Mouse (Mus musculus) MEL-GATA-1-ER (cell line): ENCODE data around the gene Slc46a3.
"Not testable (repeated sequence)": the region's sequence is repeated elsewhere in the genome, so short reads cannot be mapped to it uniquely, and the experiment has no call there.

ENCODE experiments used
- DNase-seq: peaks from one replicate; pipeline ENCODE4 v3.0.0-alpha.2; 2012; ENCODE audit warnings: low read depth; ENCODE audit errors: extremely low read depth

Gene Slc46a3

GRCm38 (mm10) chr5:147894455-147895076, at the start of gene Slc46a3:
Slc46a3 (minus strand) TSS chr5:147894815.
- DNase-seq, result peak; percentile 88

DNA sequence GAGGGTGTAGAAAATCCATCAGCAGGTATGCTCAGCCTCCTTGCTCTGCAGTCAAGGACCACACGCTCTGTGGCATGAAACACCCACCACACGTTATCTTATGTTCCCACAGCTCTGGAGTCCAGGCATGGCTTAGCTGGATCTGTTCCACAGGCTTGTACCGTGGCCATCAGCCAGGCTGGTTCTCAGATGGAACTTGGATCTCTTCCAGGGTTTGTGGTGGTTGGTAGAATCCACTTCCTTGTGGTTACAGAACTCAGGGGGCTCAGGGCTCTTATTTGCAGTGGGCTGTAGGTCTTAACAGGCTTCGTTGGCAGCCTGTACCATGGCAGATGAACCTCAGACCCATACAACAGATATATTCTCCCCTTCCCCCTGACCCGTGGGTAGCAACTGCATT, 44.6 kb upstream of the Slc46a3 start:
- peak; percentile 33 for DNase-seq

DNA sequence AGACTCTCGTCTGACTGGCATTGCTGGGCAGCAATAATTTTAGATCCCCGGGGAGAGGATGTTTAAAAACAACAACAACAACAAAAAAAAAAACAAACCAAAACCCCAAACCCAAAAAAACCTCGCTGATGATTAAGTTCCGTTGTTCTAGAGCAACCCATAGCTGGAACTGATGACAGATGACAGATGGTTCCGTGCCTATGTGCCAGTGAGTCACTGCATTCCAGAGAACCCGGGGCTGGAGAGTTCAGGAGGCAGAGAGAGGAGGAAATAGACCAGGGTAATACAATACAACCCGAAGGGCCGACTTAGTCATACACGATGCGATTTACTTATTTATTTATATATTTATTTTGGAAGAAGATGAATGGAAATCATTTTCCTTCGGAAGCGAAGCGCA, 40.5 kb upstream of the Slc46a3 start:
- no peak for DNase-seq

- DNase-seq, result no peak
Measured at GRCm38 (mm10) chr5:147928668-147929497, 34.3 kb upstream of the Slc46a3 start.

GRCm38 (mm10) chr5:147925935-147926604, 31.5 kb upstream of the Slc46a3 start:
- no peak for DNase-seq

DNA sequence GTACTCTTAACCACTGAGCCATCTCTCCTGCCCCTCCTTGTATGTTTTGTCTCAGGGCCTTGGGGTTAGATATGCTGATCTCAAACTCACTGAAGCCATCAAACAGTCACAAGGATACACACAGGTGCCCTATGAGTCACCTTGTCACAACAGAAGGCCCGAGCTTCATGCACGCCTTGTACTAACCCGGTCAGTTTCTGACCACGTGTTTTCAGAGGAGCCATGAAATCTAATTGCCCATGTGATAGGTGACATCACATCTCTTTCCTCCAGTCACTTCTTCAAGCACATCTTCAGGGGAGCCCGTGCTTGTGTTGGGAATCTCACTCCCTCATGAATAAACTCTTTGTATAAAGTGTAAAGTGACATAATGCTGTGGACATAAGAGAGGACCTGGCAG, 30.0 kb upstream of the Slc46a3 start:
- no peak for DNase-seq

- DNase-seq, result peak; percentile 74
Measured at GRCm38 (mm10) chr5:147918044-147918846, 23.6 kb upstream of the Slc46a3 start.

DNA sequence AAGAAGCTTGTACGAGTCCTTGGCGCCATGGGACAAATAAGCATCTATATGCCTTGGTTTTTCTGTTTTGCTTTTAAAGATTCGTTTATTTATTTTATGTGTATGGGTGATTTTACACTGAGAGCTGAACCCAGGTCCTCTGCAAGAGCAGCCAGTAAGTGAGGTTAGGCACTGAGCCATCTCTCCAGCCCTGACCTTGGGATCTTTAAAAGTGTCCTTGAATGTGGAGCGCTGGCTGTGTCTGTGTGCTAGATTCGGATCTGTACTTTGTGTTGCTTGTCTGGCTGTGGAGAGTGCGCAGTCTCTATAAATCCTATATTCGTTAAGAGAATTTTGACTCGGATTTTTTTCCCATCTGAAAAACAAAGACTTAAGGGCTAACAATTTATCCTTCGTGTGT, 21.6 kb upstream of the Slc46a3 start:
- DNase-seq, result no peak

DNA sequence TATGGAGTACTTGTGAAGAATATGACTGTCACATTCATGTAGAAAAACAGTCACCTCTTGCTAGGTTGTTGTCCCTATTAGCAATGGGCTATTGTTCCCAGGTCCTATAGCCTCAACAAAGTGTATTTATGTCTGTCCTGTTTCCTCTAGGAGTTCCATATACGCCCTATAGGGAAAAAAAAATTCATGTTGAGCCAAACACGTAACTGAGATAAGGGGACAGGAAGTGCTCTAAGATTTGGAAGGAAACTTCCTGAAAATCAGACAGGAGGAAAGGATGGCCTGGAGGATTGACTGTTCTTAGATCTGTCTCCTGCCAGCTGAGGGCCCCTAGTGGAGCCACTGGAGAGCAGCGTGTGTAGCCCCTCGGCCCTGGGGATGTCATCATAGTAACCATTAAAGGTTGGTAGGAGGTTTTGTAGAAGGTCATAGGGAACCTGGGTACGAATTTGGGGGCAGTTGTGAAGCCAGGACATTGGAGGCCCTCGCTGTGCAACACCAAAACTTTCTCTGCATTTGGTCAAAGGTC, 20.5 kb upstream of the Slc46a3 start:
- no peak for DNase-seq

DNA sequence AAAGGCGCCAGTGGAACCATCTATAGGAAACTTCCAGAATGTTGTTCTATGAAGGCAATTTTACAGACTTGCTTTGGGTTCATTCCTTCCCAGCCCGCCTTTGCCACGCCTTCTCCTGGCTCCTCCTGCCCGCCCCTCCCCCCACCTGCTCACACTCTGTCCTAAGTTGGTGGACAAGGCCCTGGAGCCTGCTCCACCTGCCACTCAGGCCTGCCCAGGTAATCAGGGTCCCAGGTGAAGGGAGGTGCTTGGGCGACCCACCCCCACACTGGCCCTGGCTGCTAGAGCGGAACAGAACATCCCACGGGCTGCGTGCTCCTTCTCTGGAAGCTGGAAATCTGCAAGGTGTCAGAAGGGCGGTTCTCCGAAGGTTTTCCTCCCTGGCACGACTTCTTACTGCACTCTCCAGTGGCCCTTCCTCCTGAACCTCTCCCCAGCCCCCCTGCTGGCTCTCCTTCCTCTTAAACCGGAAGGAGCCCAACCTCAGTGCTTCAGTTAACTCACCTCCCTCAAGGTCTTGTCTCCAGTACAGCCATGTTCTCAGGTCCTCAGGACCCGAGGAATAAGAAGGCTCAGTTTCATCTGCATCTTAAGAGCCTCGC, 18.7 kb upstream of the Slc46a3 start:
- DNase-seq, result no peak

DNA sequence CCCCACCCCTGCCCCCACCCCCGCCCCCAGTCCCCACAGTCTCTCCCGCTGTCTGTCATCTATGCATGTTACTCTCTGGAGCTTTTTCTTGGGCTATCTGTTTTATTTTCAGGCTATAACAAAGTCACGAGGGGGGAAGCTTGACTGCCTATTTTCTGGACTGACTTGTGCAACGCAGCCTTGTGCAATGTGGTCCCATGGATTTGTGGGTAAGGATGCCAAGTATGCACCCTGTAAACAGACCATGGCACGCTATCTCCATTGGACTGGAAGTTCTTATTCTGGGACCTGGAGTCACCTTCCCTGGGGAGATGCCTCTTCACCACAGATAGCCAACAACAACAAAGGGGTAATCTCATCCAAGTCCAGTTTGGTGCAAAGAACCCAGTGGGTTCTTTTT, 17.1 kb upstream of the Slc46a3 start:
- DNase-seq, result no peak

DNA sequence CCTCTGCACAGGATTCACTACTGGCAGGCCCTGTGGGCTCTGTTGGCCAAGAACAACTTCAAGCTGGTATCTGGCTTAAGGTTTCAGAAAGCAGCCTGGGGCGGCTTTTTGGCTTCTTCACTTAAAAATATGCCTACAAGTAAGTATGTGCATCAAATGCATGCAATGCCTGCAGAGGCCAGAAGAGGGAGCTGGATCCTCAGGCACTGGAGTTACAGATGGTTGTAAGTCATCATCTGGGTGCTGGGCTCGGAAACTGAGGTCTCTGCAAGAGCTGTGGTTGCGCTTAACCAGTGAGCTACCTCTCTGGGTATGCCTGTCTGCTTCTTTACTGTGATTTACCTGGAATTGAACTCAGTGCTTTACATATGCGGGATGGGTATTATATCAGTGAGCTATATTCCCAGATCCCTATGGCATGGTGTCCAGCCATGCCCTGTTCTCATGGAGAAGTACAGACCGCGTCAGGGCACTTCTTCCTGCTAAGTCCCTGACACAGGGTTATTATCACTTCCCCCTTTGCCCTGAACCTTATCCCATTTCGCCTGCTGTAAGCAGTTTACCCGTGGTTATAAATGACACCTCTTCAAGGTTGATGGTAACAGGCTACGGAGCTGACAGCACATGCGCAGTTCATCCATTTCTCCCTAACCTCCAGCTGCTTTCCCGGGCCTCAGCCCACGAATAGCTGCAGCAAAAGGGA, 16.3 kb upstream of the Slc46a3 start:
- no peak for DNase-seq

GRCm38 (mm10) chr5:147907851-147908250, 13.2 kb upstream of the Slc46a3 start:
- DNase-seq, result no peak

DNA sequence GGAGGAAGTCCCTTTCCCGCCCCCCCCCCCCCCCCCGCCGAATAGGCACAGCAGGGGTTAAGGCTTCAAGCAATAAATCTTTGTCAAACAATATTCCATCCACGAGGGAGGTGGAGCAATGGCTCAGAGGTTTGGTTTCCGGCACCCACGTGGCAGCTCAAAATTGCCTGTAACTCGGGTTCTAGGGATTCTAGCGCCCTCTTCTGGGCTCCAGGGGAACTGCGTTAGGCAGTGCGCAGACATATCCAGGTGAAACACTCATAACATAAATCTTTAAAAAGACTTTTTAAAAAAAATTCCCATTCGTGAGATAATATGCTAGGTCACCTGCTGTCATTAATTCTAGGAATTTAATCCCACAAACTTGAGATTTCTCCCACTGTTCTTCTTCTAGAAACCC, 12.5 kb upstream of the Slc46a3 start:
- no peak for DNase-seq

- no peak for DNase-seq
Measured at GRCm38 (mm10) chr5:147903166-147903565, 8.6 kb upstream of the Slc46a3 start.

GRCm38 (mm10) chr5:147902008-147902757, 7.6 kb upstream of the Slc46a3 start:
- no peak for DNase-seq

GRCm38 (mm10) chr5:147898968-147899549, 4.4 kb upstream of the Slc46a3 start:
- no peak for DNase-seq

DNA sequence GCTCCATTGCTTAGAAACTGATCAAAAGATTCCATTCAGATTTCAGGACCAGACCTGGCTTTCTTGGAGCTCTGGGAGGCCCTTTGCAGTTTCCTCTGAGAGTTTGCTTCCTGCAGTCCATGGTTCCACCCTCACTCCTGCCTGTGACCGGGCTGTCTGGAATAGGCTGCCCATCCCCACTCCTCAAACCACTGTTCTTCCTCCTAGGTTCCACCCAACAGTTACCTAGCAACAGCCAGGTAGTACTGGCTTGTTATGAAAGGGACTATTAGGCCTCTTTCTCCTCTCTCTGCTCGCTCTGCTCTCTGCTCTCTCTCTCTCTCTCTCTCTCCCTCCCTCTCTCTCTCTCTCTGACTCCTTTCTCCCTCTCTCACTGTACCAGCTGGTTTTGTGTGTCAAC, 3.6 kb upstream of the Slc46a3 start:
- no peak for DNase-seq

DNA sequence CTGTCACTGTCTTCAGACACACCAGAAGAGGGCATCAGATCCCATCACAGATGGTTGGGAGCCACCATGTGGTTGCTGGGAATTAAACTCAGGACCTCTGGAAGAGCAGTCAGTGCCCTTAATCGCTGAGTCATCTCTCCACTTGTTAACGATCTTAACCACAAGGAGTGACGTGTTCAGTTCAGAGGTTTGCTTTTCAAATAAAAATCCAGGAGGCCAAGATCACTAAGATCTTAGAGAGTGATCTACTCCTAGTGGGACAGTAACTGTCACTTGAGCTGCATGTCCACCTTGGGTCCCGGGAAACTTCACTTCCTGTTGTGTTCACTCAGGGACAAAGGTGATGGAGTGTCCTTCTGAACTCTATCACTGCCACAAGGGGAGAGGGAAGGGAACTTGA, 1.9 kb upstream of the Slc46a3 start:
- DNase-seq, result not testable (repeated sequence)
